Mouse (Mus musculus): ENCODE measurements around the gene Myo3a.
"Not testable (repeated sequence)": the region's sequence is repeated elsewhere in the genome, so short reads cannot be mapped to it uniquely, and the experiment has no call there.

The Myo3a gene

DNA sequence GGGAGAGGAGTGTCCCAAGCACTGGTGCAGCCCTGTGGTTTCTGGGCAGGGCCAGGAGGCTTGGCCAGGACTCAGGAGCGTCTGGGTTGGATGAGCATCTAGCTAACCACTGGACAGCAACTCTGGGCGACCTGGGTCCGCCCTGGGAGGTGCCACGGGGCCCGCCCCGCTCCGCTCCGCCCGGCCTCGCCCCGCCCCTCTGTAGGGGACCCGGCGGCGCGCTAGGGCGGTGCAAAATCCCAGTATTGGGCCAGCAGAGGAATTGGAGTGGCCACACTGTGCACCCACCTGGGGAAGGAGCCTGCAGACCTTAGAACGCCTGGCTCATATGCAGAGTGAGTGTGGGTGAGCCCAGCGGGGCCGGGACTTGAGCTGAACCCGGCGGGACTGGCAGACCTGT lies at the start of gene Myo3a:
Myo3a (plus strand) TSS at position 196 of the 400 bp plus-strand sequence.
- DNase-seq, result no peak

DNA sequence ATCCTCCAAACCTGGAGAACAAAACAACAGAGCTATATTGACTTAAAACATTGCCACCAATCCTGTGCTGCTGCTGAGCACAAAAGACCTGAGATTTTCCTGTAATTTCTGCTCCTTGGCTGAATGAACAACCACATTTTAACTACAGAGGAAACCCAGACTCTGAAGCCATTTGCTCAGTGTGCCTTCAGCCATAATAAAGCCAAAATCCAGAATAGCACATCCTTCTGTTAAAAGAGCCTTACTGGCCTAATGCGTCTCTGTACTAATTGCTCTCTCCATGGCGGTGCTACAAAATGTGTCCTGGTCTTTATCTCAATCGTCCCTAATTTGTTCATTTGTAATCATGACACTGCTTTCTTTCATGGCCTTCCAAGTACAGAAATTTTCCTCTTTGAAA lies 23.2 kb downstream of the Myo3a start:
- DNase-seq, result no peak

DNA sequence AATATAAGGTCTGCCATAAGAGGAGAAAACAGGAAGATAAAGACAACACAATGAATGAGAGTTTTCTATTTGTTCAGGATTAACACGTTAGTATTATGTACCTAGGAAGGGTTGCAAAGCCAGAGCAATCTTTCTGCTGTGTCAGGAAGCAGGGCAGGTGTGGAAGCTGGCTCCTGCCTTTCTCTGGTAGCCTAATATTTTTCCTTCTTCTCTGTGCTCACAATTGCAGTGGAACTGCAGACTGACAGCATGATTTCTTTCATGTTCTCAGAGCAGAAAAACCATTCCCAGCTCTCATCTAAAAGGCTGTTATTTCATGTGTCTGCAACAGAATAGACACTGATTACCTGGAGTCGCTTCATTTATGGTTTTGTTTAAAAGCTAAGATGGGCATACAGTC lies 23.7 kb downstream of the Myo3a start:
- no peak for DNase-seq

DNA sequence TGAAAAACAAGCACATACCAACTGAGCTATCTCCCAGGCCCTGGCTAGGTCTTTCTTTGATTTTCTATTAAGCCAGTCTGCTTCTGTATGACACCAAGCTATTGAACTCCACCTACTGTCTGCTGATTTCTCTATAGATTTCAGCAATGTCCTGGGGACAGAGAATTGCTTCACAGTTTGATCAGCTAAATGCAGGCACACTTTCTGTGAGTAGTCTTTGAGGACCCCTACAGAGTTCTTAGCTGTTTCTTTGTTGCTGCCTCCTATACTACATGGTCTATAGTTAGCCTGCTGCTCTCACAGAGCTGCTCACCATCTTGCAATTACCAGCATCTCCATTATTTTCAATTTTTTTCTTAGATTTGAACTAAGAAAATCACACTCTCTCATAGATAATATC lies 28.3 kb downstream of the Myo3a start:
- DNase-seq, result no peak

DNA sequence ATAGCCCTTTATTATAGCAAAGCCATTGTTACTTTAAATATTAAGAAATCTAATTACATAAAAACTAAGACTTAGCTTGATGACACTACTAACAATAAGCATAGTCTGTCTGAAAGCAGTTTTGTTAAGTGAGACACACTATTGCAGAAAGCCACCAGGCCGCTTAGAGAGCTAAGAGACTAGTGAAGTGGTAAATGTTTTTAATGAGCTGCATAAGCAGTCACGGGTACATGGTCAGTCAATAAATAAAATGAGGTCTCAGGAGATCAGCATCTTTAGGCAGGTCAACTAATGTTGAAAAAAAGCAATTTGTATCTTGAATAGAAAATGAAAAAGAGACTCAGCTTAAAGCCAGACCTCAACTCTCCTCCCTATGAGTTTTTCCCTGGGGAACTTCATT lies 44.3 kb downstream of the Myo3a start:
- no peak for DNase-seq

DNA sequence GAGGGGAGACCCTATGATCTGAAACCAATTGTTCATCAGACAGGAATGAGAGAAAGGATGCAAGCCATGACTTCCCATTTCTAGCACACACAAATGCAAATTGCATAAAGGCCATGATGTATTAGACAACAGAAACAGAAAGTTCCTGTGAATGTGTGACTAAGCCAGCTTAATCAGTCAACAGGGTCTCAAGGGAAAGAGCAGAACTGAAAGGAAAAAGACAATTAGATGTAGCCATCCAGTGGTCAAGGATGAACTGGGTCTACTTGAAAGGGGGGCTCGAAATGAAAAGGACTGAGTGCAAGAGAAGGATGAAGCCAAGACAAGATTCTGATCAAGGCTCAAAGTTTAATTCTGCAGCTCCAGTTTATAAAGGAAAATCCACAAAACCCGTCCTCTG lies 58.1 kb downstream of the Myo3a start:
- no peak for DNase-seq

DNA sequence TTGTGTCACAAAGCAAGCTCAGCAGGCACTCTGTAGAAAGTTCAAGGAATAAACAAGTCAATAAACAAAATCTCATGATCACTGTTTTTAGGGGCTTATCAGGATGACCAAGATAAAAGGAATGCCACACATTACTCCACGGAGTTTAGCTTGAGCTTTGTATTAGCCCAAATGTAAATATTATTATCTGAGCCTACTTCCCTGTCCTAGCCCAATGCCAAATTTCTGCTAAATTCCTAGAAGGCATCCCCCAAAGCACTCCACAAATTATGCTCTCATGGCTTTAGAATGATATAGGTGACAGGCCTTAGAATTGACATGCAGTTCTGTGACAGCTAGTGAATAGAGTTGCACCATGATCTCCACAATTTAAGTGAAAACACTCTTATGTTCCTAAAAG lies 58.5 kb downstream of the Myo3a start:
- DNase-seq, result no peak

DNA sequence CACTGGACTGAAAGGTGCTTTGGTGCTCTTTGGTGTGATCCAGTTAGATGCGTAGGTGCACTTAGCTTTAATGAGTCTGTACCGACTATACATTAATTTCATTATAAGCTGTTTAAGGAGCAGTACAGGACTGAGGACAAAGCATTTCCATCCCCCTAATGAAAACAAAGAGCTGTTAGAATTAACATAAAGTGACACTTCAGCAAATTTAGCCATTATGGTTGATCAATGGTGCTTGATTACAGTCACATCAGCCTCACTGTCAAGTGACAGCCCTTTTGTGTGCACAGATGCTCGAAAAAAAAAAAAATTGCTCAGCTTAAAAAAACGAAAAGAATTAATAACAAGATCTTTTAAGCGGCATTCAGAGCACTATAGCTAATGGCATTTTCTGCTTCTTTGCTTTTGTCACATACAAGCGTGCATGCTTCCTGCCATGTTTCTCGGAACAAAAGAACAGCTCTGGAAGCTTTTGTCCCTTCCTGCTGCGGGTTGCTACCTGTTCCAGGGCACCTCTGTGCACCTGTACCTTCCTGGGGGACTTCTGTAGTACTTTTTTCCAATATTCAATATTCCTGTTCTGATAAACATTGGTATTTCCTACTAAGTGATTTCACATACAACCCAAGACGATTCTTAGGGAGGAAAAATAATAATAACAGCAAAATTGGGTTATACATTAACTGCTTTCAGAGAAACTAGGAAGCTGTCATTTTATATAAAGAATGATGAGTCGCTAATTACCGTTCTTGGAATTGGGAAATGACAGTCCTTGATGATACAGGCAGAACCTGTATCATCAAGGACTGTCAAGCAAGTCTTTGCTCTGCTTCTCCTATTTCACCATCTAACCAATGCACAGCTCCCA lies 66.5 kb downstream of the Myo3a start:
- DNase-seq, result no peak

DNA sequence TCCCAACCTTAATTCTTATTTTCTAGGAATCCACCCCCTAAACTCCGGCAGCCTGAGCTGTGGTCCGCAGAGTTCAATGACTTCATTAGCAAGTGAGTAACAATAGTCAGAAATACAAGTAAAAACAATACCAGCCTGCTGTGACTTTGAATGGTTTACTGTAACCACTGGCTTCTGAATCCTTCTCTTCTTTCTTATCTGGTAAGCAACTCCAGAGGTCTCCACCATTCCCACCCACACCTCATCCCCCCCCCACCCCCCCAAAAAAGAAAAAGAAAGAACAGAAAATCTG lies 67.1 kb downstream of the Myo3a start:
- DNase-seq, result no peak

DNA sequence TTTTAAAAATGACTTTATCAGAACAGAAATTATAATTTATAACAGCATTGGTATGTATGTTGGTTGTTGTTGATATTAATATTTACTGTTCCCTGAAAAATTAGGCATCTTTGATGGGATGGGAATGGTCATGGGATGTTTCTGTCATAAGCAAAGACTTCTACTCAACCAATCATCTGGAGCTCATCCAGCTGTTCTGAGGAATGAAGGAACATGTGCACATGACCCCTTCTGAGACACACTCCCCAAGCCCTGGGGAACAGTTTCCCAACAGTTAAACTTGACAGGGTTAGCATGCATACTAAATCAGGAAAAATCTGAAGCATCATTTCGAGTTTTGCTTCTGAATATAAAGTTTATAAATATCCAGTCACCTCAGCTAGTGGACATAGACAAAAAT lies 70.6 kb downstream of the Myo3a start:
- no peak for DNase-seq

DNA sequence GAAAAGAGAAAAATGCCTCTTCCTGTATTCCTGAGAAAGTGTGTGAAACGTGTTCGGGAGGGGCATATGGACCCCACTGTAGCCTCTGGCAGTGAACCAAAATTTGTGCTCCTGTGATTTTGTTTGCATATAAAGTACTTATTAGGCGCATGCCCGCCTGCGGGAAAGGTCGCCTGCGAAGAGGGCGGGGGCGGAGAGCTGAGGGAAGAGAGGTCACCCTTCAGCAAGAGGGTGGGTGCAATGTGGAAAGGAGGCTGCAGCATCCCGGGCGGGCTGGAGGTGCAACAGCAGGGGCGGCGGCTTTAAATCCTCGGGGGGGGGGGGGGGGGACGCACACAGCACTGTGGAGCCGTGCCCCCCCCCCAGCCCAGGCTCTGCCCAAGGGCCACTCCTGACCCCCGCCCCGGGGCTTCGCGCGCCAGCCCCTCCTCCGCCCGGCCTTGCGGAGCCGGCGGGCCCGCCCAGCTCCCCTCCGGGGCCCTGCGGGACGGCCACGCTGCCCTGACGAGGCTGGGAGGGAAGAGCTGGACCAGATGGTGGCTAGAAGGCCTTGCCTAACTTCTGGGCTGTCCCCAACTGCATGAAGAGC lies 111.1 kb downstream of the Myo3a start:
- peak; percentile 8 for DNase-seq

DNA sequence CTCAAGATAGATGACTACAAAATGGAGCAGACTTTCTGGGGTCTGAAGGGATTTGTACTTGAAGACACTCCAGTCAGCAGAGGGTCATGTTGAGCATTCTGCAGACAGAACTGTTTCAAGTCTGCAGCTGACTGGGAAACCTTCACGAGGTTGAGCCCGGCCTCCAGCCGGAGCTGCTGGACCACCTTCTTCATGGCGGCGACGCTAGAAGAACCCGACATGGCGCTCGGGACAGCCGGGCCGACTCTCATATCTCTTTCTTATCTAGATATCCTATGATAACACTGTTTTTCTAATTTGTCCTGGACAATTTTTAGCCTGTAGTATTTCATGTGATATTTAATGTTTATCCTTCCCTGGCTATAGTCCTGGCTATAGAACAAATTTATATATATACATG lies 183.2 kb downstream of the Myo3a start:
- DNase-seq, result not testable (repeated sequence)

DNA sequence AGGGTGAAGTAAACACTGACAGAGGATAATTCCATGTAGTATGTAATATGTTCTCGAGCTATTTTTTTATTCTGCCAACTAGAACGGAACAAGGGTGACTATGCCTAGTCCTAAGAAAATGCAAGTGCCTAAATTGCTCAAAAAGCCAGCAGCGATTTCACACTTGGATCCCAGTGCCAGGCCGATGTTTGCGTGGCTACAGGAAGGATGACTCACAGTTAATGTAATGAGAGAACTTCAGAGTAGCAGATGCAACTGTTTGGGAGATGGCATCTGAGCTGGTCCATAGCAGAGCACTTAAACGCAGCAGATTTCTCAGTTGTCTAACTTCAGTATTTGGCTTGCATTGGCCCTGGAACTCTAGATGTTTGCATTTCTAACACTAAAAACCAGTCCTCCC lies 321.1 kb downstream of the Myo3a start:
- no peak for DNase-seq

DNA sequence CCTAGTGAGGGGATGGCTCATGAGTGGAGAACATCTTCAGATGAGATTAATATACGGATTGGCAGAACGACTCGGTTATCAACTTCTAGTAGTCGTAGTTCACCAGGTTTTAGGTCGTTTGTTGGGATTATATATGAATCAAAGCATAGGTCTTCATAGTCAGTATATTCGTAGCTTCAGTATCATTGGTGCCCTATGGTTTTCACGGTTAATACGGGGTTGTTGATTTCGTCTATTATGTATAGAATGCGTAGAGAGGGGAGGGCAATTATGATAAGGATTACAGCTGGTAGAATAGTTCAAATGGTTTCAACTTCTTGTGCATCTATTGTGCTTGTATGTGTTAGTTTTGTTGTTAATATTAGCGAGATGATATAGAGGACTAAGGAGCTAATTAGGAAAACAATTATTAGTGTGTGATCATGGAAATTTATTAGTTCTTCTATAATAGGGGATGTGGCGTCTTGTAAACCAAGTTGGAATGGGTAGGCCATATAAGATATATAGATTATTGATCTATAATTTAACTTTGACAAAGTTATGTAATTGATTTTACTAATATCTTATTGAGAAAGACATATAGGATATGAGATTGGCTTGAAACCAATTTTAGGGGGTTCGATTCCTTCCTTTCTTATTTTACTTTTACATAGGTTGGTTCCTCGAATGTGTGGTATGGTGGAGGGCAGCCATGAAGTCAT lies 360.3 kb downstream of the Myo3a start:
- not testable (repeated sequence) for DNase-seq

DNA sequence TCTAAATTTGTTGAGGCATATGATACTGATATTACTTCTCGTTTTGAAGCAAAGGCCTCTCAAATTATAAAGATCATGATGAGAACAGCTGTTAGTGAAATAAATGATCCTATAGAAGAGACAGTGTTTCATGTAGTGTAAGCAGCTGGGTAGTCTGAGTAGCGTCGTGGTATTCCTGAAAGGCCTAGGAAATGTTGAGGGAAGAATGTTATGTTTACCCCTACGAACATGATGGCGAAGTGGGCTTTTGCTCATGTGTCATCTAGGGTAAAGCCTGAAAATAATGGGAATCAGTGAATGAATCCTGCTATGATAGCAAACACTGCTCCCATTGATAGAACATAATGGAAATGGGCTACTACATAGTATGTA lies 360.9 kb downstream of the Myo3a start:
- DNase-seq, result not testable (repeated sequence)

DNA sequence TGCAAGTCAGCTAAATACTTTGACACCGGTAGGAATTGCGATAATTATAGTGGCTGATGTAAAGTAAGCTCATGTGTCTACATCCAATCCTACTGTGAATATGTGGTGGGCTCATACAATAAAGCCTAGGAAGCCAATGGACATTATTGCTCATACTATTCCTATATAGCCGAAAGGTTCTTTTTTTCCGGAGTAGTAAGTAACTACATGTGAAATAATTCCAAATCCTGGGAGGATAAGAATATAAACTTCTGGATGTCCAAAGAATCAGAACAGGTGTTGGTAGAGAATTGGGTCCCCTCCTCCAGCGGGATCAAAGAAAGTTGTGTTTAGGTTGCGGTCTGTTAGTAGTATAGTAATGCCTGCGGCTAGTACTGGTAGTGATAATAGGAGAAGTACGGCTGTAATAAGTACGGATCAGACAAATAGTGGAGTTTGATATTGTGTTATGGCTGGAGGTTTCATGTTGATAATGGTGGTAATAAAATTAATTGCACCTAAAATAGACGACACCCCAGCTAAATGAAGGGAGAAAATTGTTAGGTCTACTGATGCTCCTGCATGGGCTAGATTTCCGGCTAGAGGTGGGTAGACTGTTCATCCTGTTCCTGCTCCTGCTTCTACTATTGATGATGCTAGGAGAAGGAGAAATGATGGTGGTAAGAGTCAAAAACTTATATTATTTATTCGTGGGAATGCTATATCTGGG lies 361.5 kb downstream of the Myo3a start:
- not testable (repeated sequence) for DNase-seq

DNA sequence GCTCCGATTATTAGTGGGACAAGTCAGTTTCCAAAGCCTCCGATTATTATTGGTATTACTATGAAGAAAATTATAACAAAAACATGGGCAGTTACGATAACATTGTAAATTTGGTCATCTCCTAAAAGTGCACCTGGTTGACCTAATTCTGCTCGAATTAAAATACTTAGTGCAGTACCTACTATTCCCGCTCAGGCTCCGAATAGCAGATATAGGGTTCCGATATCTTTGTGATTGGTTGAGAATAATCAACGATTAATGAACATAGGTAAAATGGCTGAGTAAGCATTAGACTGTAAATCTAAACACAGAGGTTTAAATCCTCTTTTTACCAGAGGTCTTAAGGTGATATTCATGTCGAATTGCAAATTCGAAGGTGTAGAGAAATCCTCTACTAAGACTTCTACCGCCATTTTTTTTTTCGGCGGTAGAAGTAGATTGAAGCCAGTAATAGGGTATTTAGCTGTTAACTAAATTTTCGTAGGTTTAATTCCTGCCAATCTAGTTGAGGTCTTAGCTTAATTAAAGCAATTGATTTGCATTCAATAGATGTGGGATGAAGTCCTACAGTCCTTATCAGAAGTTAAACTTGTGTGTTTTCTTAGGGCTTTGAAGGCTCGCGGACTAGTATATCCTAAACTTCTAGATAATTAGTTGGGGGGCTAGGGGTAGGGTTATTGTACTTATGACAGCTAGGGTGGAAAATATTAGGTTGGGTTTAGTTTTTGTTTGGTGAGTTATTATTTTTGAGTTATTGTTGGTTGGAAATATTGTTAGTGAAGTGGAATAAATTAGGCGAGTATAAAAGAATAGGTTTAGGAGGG lies 362.3 kb downstream of the Myo3a start:
- not testable (repeated sequence) for DNase-seq

DNA sequence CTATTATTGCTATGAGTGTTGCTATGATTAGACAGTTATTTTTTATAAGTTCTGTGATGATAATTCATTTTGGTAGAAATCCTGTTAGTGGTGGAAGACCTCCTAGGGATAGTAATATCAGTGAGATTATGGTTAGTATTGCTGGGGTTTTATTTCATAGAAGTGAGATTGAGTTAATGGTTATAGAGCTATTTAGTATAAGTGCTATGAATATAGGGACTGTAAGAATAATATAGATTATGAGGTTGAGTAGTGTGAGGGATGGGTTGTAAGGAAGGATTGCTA lies 362.8 kb downstream of the Myo3a start:
- no peak for DNase-seq

DNA sequence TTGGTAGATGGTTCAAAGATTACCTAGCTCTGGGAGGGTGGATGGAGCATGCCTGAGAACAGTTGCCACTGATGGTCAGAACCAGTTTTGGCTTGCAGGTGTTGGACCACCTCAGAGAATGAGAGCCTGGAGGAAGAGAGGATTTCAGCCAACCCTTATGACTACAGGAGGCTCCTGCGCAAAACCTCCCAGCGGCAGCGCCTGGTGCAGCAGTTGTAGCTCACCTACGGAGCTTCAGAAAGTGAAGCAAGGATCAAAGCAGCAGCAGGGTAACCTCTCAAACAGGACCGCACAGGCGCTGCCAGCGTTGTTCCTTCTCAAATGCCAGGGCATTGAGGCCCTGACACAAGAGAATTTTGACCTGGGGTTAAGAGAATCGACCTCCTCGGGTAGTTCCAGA lies 390.6 kb downstream of the Myo3a start:
- DNase-seq, result no peak

DNA sequence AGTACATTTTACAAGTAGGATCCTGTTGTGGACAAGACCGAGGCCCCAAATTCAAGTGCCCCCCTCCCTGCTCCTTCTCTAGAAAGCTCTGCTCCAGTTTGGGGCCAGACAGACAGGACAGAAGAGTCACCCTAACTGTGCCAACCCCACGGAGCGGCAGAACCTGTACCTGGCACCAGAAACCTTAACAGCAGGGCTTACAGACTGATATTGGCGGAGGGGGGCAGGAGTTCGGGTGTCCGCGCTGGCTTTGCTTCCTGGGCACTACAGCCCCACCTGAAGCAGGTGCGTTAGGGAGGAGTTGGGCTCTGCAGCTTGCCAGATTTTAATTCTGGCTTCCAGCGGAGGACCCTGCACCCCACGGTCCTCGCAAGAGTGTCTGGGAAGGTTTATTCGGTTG lies 392.1 kb downstream of the Myo3a start:
- no peak for DNase-seq

DNA sequence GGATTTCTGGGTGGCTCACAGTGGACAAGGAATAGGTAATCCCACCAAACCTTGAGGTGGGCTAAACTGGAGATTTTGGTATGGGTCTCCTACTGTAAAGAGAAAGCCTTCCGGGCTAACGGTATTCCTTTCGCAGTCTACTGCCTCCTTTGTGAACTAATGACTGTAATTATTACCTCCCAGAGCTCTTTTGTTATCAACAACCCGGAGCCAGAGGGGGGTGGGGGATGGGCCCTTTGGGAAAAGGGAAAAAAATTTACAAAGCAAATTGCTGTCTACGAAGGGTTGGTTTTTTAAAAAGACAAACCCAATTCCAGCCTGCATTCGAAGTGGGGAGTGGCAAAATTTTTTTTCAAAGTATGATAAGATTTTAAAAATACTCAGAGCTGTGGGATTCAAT lies 392.7 kb downstream of the Myo3a start:
- no peak for DNase-seq

DNA sequence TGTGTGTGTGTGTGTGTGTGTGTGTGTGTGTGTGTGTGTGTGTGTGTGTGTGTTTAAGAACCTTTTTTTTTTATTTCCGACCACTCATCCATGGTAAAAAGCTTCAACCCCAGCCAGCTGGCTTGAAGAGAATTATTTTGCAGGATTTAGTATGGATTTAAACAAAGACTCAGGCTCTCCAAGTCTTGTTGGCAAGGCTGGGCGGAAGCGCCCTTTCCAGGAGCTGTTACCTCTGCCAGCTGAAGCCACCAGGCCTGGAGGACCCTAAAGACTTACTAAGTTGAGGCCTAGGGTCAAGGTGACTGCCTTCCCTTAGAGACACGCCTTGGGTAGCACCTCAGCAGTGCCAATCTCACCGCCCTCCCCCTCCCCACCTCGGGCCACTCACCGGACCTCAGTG lies 393.2 kb downstream of the Myo3a start:
- DNase-seq, result no peak

Data from cerebellum, adult 11-12 months (tissue).